Mouse (Mus musculus) hindbrain, embryonic 10.5 days (tissue): ENCODE data around the gene Usp13. TPM values are rescaled to one million over a fixed set of nuclear protein-coding genes. Genes with fewer than 3 reads are reported as not detected.
A peak's percentile ranks its signal among the peaks of the same experiment; 100 is the strongest.

Source experiments
- DNase-seq: peaks from one replicate; pipeline ENCODE4 v3.0.0-alpha.2; 2017; ENCODE audit warnings: low spot score
- H3K27ac ChIP-seq: fragments of 300-500 bp; sonication (generic); 2 replicates; pipeline ENCODE4 v1.5.1; 2016; ENCODE audit warnings: mild to moderate bottlenecking, moderate library complexity
- H3K27me3 ChIP-seq: fragments of 300-500 bp; sonication (generic); 2 replicates; pipeline ENCODE4 v1.6.1; 2016; ENCODE audit warnings: mild to moderate bottlenecking; ENCODE audit not compliant: poor library complexity, insufficient read depth, severe bottlenecking
- H3K36me3 ChIP-seq: fragments of 300-500 bp; sonication (generic); 2 replicates; pipeline ENCODE4 v1.6.1; 2016; ENCODE audit warnings: mild to moderate bottlenecking, moderate library complexity
- H3K4me1 ChIP-seq: fragments of 300-500 bp; sonication (generic); replicated peaks from 2 replicates; pipeline ENCODE4 v1.6.1; 2016; ENCODE audit warnings: mild to moderate bottlenecking
- H3K4me3 ChIP-seq: fragments of 300-500 bp; sonication (generic); 2 replicates; pipeline ENCODE4 v1.5.1; 2016; ENCODE audit warnings: mild to moderate bottlenecking, moderate library complexity
- H3K9me3 ChIP-seq: fragments of 300-500 bp; sonication (generic); 2 replicates; pipeline ENCODE4 v1.6.1; 2016; ENCODE audit warnings: mild to moderate bottlenecking, moderate library complexity
- WGBS: fragments of 180-500 bp; shearing (Covaris S2); methylation state at CpG from one replicate; pipeline ENCODE4 v1.1.7; 2016; 5-methylcytosine and 5-hydroxymethylcytosine counted together
- polyA plus RNA-seq: library from polyadenylated mRNA; unstranded; fragments of >200 nt; fragmentation: Nextera tagmentation; extraction: Ambion mirVana; gene quantifications from 2 replicates; pipeline ENCODE4 v1.2.1, GENCODE M21; 2016

The Usp13 gene
- polyA plus RNA-seq, 1 experiment from 2014 or later: 5.3 TPM

DNA sequence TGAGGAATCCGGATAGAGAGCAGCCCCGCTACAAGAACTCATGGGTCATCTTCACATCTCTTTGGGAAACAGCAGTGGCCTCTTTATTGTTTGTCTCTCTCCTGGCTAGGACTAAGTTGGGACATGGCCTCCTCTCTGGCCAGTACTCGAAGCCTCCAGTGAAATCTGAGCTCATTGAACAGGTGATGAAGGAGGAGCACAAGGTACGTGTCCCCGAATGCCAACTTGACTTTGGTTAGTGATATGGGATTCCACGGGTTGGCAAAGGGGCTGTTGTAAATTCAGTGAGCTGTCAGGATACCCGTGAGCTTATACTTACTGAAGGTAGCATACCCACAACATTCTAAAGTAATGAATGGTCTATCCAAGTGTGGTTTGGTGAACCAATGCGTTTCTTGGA is 69.0 kb downstream of the Usp13 start:
- no peak for DNase-seq
- no peak overlapping the region for H3K4me3 ChIP-seq
- H3K36me3 ChIP-seq: peaks cover 44% of the 10 kb centered on the region
- 97% methylated on average over 8 of the region's 8 CpGs for WGBS
- H3K27ac ChIP-seq: no peak overlapping the region
- no peaks in the 10 kb centered on the region for H3K9me3 ChIP-seq
- H3K27me3 ChIP-seq: no peaks in the 10 kb centered on the region
- no peaks in the 10 kb centered on the region for H3K4me1 ChIP-seq

DNA sequence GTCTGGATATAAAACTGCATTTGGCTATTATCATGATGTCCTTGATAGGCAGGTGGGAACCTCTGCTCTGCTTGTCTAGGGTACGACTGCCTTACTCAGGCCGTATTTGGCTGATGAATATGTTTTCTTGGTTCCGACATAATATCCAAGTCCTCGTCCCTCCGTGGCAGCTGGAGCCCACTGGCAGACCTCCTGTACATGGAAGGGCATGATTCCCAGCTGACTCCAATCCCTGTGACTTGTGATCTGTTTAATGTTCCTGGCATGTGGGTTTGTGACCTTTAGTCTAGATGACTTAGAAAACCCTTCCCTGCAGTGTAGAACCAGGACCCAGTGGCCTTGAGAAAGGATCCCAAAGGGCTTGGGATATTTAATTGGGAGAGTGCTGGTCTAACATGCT is 71.5 kb downstream of the Usp13 start:
- H3K27me3 ChIP-seq: no peaks in the 10 kb centered on the region
- H3K4me1 ChIP-seq: no peaks in the 10 kb centered on the region
- WGBS: 91% methylated on average over 5 of the region's 5 CpGs
- H3K4me3 ChIP-seq: no peak overlapping the region
- H3K9me3 ChIP-seq: no peaks in the 10 kb centered on the region
- no peak overlapping the region for H3K27ac ChIP-seq
- H3K36me3 ChIP-seq: peaks cover 29% of the 10 kb centered on the region
- DNase-seq: no peak

DNA sequence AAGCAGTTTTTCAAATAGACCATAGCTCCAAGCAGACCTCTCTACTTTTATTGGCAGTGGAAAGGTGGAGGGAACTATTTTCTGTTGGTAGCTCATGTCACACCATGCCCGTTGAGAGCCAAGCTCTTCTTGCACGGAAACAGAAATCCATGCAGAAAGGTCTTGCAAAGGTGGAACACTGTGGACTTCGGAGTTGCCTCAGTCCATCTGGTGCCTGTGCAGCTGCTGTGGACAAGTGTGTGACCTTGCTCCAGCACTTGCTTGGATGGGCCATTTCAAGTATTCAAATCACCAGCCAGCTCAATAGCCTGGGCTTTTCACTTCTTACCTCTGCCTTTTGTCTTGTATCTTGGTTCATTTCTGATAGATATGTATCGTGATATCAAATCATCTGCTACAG is 72.8 kb downstream of the Usp13 start:
- no peaks in the 10 kb centered on the region for H3K27me3 ChIP-seq
- no peak for DNase-seq
- H3K9me3 ChIP-seq: no peaks in the 10 kb centered on the region
- H3K36me3 ChIP-seq: peaks cover 36% of the 10 kb centered on the region
- H3K4me1 ChIP-seq: no peaks in the 10 kb centered on the region
- no peak overlapping the region for H3K27ac ChIP-seq
- H3K4me3 ChIP-seq: no peak overlapping the region
- 94% methylated on average over 4 of the region's 4 CpGs for WGBS

DNA sequence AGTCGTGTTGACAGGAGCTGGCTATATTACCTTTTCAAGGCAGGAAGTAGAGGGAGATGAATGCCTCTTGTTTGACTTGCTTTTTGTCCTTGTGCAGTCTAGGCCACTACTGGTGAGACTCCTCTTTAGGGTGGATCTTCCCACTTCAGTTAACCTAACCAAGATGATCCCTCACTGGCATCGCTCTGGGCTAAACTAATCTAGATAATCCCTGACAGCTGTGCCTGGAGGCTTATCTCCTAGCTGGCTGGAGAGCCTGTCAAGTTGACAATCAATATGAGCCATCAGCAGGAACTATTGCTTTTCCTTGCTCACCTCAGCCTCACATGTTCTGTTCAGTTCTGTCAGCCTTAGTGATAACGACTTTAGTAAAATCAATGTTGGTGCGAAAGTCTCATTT is 86.1 kb downstream of the Usp13 start:
- H3K27ac ChIP-seq: no peak overlapping the region
- H3K4me3 ChIP-seq: no peak overlapping the region
- H3K36me3 ChIP-seq: peaks cover 19% of the 10 kb centered on the region
- 65% methylated on average over 4 of the region's 4 CpGs for WGBS
- no peak for DNase-seq
- H3K9me3 ChIP-seq: no peaks in the 10 kb centered on the region
- H3K4me1 ChIP-seq: peaks cover 5% of the 10 kb centered on the region; the same call in 1 of the 2 replicates
- no peaks in the 10 kb centered on the region for H3K27me3 ChIP-seq

DNA sequence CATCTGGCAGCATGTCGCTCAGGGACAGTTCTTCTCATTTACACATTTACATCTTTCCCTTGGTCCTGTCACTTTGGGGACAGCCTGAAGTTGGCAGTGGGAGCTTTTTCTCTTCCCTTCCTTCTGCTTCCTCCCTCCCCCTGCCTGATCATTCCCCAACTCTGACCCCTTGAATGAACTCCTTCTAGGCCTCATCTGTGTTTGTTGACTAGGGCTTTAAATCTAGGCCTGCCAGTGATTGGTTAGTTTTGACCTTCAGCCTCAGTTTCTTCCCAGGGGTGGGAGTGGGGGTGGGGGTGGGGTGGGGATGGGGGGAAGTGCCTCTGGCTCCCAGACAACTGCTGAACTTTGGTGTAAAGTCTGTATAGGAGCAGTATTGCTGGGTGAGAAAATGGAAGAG is 87.3 kb downstream of the Usp13 start:
- WGBS: 82% methylated on average over 1 of the region's 1 CpGs
- Histone ChIP-seq H3K36me3 (peaks cover 19% of the 10 kb centered on the region), H3K27ac (no peak overlapping the region), H3K27me3 (no peaks in the 10 kb centered on the region), H3K4me1 (peaks cover 5% of the 10 kb centered on the region; the same call in 1 of the 2 replicates), H3K4me3 (no peak overlapping the region), H3K9me3 (no peaks in the 10 kb centered on the region)
- no peak for DNase-seq

DNA sequence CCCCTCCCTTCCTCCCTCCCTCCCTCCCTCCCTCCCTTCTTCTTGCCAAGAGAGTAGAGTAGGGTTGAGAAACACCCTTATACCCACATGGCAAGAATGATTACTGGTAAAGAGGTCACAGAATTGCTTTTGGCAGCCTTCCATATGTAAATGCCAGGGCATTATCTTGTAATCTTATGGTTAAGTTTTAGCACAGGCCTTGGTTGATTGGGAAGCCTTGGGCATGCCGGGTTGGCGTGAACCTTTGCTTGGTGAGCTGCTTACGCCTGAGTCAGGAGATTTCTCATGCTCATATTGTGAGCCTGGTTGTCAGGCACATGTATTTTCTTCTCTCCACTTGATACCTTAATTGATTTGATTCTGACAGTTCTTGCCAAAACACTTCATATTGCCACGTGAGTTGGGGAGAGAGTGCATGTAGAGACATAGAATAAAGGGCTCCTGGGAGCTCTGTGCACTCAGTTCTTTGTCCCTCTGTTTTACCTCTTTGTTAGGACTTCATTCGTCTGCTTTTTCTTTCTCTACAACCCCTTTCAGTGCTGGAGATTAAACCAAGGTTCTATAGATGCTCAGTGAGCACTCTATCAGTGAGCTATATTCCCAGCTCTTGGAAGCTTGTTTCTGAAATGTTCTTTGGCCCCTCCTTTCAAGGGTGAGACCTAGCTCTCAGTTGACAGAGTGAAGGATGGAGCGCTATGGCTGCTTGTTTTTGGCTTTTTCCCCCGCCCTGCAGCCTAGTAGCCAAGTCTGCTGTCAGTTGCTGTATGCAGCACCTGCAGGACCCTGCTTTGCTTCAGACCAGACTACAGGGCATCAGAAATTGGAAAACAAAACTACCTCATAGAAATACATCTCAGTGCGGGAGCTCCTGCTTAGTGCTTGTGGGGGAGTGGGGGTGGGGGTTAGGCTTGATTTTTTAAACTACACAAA is 88.8 kb downstream of the Usp13 start:
- Histone ChIP-seq H3K9me3 (no peaks in the 10 kb centered on the region), H3K36me3 (peaks cover 15% of the 10 kb centered on the region), H3K4me1 (peaks cover 5% of the 10 kb centered on the region; the same call in 1 of the 2 replicates), H3K27me3 (no peaks in the 10 kb centered on the region), H3K27ac (no peak overlapping the region), H3K4me3 (no peak overlapping the region)
- WGBS: 84% methylated on average over 8 of the region's 8 CpGs
- no peak for DNase-seq

DNA sequence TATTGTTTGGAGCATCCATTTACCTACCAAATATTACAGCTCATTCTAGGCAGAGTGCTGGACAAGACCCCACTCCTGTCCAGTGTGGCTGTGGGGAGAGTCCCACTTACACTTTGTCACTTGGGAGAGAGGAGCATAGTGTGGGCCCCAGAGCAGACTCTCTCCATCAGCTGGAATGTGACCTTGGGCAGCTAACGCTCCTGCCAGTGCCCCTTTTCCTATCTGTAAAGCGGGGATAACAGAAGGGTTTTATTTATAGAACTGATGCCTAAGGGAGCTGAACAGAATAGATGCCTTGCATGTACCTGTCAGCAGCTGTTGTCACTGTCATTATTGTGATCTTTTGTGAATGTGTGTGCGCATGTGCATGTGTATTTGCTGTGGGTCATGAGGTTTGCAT is 91.1 kb downstream of the Usp13 start:
- 86% methylated on average over 3 of the region's 3 CpGs for WGBS
- peaks cover 5% of the 10 kb centered on the region; the same call in 1 of the 2 replicates for H3K4me1 ChIP-seq
- DNase-seq: no peak
- H3K36me3 ChIP-seq: peaks cover 1% of the 10 kb centered on the region; the same call in 1 of the 2 replicates
- no peaks in the 10 kb centered on the region for H3K27me3 ChIP-seq
- H3K9me3 ChIP-seq: no peaks in the 10 kb centered on the region
- no peak overlapping the region for H3K4me3 ChIP-seq
- H3K27ac ChIP-seq: no peak overlapping the region

DNA sequence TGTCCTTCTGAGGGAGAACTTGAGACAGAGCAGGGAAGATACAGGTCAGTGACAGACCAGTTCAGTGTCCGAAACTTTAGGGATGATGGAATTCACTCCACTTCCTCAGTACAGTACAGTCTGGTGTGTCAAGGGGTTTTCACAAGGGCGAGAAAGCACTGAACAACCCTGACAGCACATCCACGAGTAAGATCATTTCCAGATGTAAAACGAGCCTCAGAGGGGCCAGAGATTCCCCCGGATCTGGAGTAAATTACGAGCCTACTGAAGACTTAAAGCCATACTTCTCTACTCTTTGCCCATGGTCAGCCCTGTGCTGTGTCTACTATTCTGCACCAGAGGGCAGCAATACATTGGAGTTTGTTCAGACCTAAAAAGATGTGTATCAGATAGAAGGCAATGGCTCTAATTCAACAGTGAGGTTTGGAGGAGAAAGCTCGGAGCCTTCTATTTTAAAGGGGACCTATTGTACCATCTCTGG is 92.8 kb downstream of the Usp13 start:
- Histone ChIP-seq H3K4me3 (no peak overlapping the region), H3K4me1 (no peaks in the 10 kb centered on the region), H3K27me3 (no peaks in the 10 kb centered on the region), H3K9me3 (0 out of 2 replicates have a peak, but pooled peaks cover under 1% of the 10 kb centered on the region), H3K27ac (no peak overlapping the region), H3K36me3 (peaks cover 18% of the 10 kb centered on the region)
- WGBS: 63% methylated on average over 7 of the region's 7 CpGs
- peak; percentile 44 for DNase-seq

DNA sequence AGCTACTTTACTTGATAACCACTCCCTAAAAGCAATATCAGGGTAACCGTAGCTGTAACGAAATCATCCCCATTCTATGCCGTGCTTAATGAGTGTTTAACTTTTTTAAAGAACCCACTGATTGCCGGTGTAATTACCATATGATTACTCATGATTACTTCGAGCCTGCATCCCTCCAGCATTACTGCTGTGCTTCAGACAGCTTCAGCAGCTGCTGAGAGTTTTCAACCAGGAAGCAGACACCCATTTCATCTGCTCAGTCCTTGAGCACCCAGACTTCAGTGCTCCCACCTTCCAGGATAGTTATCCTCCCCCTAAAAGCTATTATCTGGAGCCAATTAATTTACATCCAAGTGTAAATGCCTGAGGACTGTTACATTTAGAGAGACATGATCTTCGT is 106.8 kb downstream of the Usp13 start:
- DNase-seq: no peak
- Histone ChIP-seq H3K36me3 (peaks cover 71% of the 10 kb centered on the region), H3K9me3 (peaks cover 5% of the 10 kb centered on the region; the same call in 1 of the 2 replicates), H3K4me1 (no peaks in the 10 kb centered on the region), H3K4me3 (no peak overlapping the region), H3K27ac (no peak overlapping the region), H3K27me3 (no peaks in the 10 kb centered on the region)
- WGBS: 91% methylated on average over 6 of the region's 6 CpGs

DNA sequence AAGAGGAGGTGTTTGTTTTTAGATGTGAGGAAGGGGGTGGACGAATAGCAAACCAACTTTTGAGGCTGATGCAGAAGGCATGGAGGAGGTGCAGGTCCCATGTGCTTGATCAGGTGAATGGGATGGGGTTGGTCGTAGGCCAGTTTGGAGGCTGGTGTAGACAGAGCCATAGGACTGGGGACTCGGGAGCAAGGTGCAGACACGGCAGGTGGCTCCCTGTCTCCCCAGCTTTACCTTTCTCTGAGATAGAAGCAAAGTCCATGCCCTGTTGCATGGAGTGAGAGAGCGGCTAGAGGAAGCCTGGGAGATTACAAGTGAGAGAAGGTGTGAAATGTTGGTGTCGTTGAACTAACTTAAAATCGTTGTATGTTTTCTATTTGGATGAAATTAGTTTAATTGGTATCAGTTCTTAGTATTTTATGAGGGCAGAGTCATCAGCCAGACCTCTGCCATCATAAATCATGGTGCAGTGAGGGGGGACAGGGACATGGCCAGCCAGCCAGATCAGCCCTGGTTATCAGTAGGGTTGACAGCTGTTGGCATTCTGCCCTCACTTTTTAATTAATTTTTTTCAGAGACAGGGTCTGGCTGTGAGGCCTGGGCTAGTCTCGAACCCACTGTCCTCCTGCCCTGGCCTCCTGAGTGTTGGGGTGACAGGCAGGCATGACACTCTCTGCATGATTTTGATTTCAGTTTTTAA is 122.6 kb downstream of the Usp13 start:
- no peak for DNase-seq
- Histone ChIP-seq H3K9me3 (no peaks in the 10 kb centered on the region), H3K36me3 (no peaks in the 10 kb centered on the region), H3K27me3 (no peaks in the 10 kb centered on the region), H3K27ac (no peak overlapping the region), H3K4me1 (no peaks in the 10 kb centered on the region), H3K4me3 (no peak overlapping the region)
- WGBS: 85% methylated on average over 8 of the region's 8 CpGs

DNA sequence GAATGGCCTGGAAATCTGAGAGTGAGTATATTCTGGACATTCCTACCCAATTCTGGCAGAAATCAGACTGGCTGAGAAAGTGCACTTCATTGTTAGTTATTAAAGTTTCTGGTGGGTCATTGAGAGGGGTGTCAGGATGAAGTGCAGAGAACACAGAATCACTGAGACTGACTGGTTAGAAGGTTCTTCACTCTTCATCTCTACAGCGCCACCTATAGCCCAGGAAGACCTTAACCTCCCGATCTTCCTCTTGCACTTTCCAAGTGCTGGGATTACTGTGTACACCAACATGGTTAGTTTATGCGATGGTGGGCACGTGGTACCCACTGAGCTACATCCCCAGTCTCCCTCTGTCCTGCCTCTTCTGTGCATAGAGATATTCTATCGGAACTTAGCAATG is 130.1 kb downstream of the Usp13 start:
- Histone ChIP-seq H3K9me3 (no peaks in the 10 kb centered on the region), H3K27me3 (no peaks in the 10 kb centered on the region), H3K4me1 (peaks cover 5% of the 10 kb centered on the region; the same call in 1 of the 2 replicates), H3K27ac (no peak overlapping the region), H3K36me3 (no peaks in the 10 kb centered on the region), H3K4me3 (no peak overlapping the region)
- DNase-seq: no peak
- WGBS: 86% methylated on average over 5 of the region's 5 CpGs

DNA sequence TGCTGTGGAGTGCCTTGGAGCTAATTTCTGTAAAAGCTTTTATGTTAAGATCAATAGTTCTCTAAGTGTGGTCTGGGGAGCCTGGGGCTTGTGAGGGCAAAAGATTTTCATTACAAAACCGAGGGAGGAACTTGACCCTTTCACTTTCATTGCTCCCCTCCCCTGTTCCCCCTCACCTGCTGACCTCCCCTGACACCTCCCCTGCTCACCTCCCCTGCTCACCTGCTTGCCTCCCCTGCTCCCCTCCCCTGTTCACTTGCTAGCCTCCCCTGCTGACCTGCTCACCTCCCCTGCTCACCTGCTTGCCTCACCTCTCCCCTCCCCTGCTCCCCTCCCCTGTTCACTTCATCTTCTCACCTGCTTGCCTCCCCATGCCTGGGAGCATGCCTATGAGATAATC is 134.0 kb downstream of the Usp13 start:
- no peaks in the 10 kb centered on the region for H3K9me3 ChIP-seq
- no peaks in the 10 kb centered on the region for H3K36me3 ChIP-seq
- no peak for DNase-seq
- 8% methylated on average over 1 of the region's 1 CpGs for WGBS
- no peak overlapping the region for H3K4me3 ChIP-seq
- peaks cover 5% of the 10 kb centered on the region; the same call in 1 of the 2 replicates for H3K4me1 ChIP-seq
- no peak overlapping the region for H3K27ac ChIP-seq
- H3K27me3 ChIP-seq: no peaks in the 10 kb centered on the region

DNA sequence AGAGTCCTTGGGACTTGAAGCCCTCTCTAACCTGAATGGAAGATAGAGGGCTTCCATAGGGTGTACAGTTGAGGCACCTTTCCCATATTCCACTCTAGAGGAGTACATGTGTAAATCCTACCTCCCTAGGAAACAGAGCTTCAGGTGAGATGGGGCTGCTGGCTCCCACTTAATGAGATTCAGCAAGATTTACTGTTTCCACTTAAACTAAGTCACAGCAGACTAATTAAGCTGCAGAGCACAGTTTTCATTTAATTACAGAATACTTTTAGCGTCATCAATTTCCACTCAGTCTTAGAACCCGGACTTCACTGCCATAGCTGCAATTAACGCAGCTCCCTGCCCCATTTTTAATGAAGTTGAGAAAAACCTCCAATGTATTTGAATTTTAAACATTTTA is 144.1 kb downstream of the Usp13 start:
- no peaks in the 10 kb centered on the region for H3K36me3 ChIP-seq
- no peak overlapping the region for H3K4me3 ChIP-seq
- H3K4me1 ChIP-seq: no peaks in the 10 kb centered on the region
- DNase-seq: no peak
- no peak overlapping the region for H3K27ac ChIP-seq
- no peaks in the 10 kb centered on the region for H3K27me3 ChIP-seq
- no peaks in the 10 kb centered on the region for H3K9me3 ChIP-seq
- WGBS: 91% methylated on average over 3 of the region's 3 CpGs
